Mouse (Mus musculus): ENCODE measurements around the gene Arhgef5.
"Not testable (repeated sequence)": the region's sequence is repeated elsewhere in the genome, so short reads cannot be mapped to it uniquely, and the experiment has no call there.

Gene Arhgef5

GRCm38 (mm10) chr6:43265363-43266041 lies at the start of gene Arhgef5:
Gene Arhgef5, plus strand, starts transcription at chr6:43265582.
- DNase-seq (ENCODE audit: inconsistent ontology term): peak; percentile 60

GRCm38 (mm10) chr6:43231255-43231654 lies 34.1 kb upstream of the Arhgef5 start, which contains the start of gene Olfr47:
Gene Olfr47, plus strand, starts transcription at chr6:43231529.
- DNase-seq (ENCODE audit: inconsistent ontology term): not testable (repeated sequence)

DNA sequence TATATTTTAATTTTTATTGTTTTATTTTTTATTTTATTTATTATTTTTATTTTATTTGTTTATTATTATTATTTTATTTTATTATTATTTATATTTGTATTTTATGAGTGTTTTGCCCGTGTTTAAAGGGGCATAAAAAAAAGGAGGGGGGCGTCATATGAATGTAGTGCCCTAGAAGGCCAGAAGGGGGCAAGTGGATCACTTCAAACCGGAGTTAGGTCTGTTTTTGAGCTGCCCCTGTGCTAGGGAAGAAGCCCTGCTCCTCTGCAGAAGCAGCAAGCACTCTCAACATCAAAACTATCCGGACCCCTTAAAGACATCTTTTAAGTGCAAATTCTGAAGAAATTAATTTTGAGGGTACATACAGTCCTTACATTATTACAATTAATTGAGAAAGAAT lies 23.3 kb upstream of the Arhgef5 start:
- no peak for DNase-seq (ENCODE audit: inconsistent ontology term)

DNA sequence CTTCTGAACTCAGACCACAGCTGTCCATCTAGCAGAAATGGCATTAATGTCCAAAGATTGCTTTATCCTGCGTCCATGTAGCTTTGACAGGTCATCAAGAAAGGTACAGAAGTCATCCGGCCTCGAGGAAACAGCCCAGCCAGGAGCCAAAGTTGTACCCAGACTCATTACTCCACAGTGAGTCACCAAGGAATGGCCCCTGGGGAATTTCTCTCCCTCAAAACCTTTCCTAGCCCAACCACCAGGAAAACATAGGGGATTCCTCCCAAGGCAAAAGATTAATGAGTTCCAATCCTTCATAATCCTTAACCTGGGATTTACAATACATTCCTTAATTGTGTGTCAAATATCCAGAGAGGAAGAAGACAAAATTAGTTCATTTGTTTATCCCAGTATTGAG lies 18.0 kb upstream of the Arhgef5 start:
- DNase-seq (ENCODE audit: inconsistent ontology term): peak; percentile 69

GRCm38 (mm10) chr6:43252994-43253393 lies 12.4 kb upstream of the Arhgef5 start:
- no peak for DNase-seq (ENCODE audit: inconsistent ontology term)

GRCm38 (mm10) chr6:43254193-43254926 lies 11.0 kb upstream of the Arhgef5 start:
- DNase-seq (ENCODE audit: inconsistent ontology term): peak; percentile 45

DNA sequence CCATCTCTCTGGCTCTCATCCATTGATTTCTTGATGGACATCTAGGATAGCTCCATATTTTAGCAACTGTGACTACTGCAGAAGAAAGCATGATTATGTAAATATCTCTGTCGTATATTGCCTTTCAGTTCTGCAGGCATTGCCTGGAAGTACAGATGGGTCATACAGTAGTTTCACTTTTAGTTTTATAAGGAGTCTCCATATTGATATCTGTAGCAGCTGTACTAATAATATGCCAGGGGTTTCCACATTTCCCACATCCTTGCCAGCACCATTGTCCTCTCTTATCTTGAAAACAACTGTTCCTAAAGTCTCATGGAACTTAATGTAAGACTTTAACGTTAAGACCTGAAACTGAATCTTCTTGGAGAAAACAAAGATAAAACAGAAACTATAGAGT lies 4.6 kb upstream of the Arhgef5 start:
- no peak for DNase-seq (ENCODE audit: inconsistent ontology term)

- DNase-seq (ENCODE audit: inconsistent ontology term): peak; percentile 45
These were observed 974 bp downstream of the Arhgef5 start for GRCm38 (mm10) chr6:43266356-43266755.

- DNase-seq (ENCODE audit: inconsistent ontology term): no peak
These were observed 7.2 kb downstream of the Arhgef5 start for GRCm38 (mm10) chr6:43272597-43272996.

GRCm38 (mm10) chr6:43274123-43274522 lies 8.7 kb downstream of the Arhgef5 start:
- DNase-seq (ENCODE audit: inconsistent ontology term): no peak

DNA sequence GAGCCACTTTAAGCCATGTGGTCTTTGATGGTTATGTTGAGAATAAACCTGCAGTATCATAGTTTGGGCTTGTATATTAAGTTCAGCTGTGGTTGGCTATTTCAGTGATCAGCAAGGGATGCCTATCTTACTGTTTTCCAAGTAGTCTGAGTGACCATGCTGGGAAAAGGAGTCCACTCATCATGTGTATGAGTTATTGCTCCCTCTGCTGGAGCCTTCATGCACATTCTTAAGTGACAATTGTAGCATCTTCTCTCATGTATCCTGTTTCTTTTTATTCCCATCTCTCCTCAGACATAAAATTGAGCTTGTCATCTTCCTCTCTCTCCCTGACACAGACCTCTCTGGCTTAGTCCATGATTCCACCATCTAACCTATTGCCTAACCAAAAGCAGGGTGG lies 12.9 kb downstream of the Arhgef5 start:
- DNase-seq (ENCODE audit: inconsistent ontology term): no peak

GRCm38 (mm10) chr6:43280481-43280880 lies 15.1 kb downstream of the Arhgef5 start:
- no peak for DNase-seq (ENCODE audit: inconsistent ontology term)

- no peak for DNase-seq (ENCODE audit: inconsistent ontology term)
These were observed 26.7 kb downstream of the Arhgef5 start for GRCm38 (mm10) chr6:43292041-43292440.

DNA sequence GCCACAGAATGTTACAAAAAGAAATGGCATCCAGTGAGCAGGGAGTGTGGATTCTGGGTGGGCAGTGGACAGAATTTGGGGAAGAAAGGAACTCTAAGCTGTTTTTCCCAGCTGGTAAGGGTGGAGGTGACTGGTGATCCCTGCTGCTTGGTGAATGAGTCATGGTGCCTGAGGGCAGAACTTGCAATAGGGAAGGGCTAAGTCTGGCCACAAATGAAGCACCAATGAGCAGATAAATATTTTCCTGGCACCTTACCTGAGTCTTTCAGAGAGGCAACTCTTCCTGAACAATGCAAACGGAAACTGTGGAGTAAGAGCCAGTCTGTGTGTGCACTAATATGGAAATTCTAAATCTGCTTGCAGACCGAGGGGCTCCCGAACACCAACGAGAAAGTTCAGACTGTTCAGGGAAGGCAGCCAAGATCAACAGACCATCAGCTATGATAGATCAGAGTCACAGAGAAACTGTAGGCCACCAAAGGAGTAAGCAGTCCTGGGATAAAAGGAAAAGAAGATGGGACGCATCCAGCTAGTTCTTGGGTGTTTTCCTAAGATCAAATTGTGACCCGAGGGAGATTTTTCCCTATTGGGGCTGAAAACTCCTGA lies 27.2 kb downstream of the Arhgef5 start:
- peak; percentile 96 for DNase-seq (ENCODE audit: inconsistent ontology term)

GRCm38 (mm10) chr6:43293175-43293574 lies 27.8 kb downstream of the Arhgef5 start:
- DNase-seq (ENCODE audit: inconsistent ontology term): no peak

GRCm38 (mm10) chr6:43295908-43296307 lies 30.5 kb downstream of the Arhgef5 start:
- DNase-seq (ENCODE audit: inconsistent ontology term): no peak

DNA sequence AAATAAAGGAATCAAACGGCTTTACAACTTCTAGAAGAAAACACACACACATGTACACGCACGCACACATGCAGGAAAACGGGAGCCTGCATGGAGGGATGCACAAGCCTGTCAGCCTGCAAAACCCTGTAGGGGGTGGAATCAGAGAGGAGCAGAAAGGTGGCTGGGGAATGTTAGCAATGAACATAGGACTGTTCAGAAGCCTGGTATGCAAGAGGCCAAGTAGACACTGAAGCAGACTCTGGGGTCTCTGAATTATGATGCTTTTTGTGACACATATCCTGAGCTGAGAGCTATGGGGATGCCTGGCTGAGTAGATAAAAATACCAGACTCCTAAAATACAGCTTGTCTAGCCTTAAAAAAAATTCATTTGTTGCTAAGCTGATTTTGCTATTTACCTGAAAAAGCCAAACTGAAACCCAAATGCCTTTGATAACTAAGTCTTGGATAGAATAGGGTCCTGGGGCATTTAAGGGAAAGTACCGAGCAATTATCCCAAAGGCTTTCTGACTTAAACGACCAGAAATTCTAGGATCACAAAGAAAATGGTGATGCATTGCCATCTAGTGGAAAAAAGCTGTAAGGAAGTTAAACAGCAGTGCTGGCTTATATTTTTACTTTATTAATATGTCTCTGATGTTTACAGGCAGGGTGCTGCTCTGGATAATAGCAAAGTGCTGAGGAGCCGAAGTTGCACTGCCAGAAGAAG lies 31.6 kb downstream of the Arhgef5 start:
- DNase-seq (ENCODE audit: inconsistent ontology term): peak; percentile 36

GRCm38 (mm10) chr6:43297508-43297850 lies 32.1 kb downstream of the Arhgef5 start:
- no peak for DNase-seq (ENCODE audit: inconsistent ontology term)

DNA sequence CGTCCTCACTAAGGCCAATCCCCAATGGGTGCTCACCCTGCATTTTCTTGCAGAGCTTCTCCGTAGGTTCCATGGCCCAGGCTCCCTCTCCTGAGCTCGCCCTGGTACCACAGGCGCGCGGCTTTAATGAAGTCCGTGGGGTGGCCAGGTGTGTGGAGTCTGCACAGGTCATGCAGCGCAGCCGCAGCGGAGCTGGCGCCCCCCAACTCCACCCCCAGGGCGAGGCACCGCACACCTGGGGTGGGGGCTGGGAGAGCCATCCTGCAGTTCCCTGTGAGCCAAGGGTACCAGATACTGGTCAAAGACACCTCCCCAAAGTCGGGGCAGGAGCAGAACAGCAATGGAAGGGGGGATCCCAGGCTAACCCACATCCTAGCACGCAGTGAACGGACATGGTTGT lies 44.1 kb downstream of the Arhgef5 start, which contains the start of gene Nobox:
Gene Nobox, minus strand, starts transcription at position 101 of the 400 bp plus-strand sequence.
- no peak for DNase-seq (ENCODE audit: inconsistent ontology term)

DNA sequence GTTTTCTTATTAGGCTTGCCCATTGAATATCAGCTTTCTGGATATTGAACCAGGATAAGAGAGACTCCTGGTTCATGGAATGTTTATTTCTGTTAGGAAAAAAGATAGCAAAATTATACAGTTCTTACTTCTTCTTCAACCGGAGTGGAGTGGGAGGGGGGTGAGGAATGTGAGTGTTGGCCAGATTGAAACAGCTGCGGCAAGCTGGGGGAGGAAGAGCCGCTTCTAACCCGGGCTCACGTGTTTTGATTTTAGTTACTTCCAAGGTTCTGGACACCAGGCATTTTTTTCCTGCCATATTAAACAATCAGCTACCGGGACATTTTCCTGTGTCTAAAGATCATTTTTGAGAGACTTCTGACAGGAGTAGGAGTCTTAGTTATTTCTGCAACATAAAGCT lies 44.7 kb downstream of the Arhgef5 start:
- DNase-seq (ENCODE audit: inconsistent ontology term): no peak

DNA sequence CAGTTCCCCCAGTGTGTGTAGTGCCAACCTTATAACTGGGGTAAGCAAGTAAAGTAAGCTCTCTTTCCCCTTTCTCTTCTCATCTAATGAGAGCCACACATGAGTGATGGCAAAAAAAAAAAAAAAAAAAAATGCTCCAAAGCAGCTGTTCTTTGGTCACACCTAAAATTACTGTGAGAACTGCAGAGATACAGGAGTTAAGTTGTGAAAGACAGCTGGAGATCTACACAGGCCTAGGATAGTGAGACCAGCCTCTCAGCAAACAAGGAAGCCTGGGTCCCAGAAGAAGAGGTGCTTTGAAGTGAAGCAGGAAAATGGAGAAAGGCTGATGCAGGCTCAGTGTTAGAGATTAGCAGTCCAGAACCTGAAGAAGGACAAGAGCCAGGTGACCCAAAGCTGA lies 47.2 kb downstream of the Arhgef5 start:
- DNase-seq (ENCODE audit: inconsistent ontology term): no peak
